Mouse (Mus musculus): Measurements from ENCODE around the gene Taar1. TPM values are rescaled to one million over a fixed set of nuclear protein-coding genes. Genes with fewer than 3 reads are reported as not detected.

Taar1 gene
- polyA plus RNA-seq, 1 experiment from 2014 or later: not detected

DNA sequence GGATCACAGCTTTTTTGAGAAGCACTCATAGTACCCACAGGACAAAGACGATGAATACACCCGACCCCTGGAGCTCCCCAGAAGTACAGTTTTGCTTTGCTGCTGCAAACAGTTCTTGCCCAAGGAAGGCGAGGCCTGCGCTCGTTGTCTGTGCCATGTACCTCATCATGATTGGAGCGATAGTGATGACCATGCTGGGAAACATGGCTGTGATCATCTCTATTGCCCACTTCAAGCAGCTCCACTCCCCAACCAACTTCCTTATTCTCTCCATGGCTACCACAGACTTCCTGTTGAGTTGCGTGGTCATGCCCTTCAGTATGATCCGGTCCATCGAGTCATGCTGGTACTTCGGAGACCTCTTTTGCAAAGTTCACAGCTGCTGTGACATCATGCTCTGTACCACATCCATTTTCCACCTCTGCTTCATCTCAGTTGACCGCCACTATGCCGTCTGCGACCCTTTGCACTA is 40.3 kb downstream of the Taar1 start, which contains the start of gene Taar4:
TSS of gene Taar4 (plus strand) at position 51 of the 472 bp plus-strand sequence.
- H3K9ac ChIP-seq (ENCODE audit: low read depth, low read length): no peak within 1 kb of the TSS
- H3K36me3 ChIP-seq (ENCODE audit: control insufficient read depth, insufficient read depth, low read length): no peaks in the 10 kb centered on the region
- no peak within 1 kb of the TSS for H3K4me3 ChIP-seq (ENCODE audit: low read length)
- 94% methylated on average over 13 of the region's 13 CpGs for WGBS
- H3K4me2 ChIP-seq (replicated peaks; ENCODE audit: low read depth, low read length): no peak within 1 kb of the TSS
- H3K27me3 ChIP-seq (ENCODE audit: control insufficient read depth, insufficient read depth, low read length): no peaks in the 10 kb centered on the region
- no peak within 1 kb of the TSS for H3K27ac ChIP-seq (ENCODE audit: low read depth, low read length)
- peaks cover 10% of the 10 kb centered on the region; the same call in 1 of the 2 replicates for H3K4me1 ChIP-seq (ENCODE audit: control insufficient read depth, insufficient read depth, low read length)
- no peaks in the 10 kb centered on the region for H3K9me3 ChIP-seq (ENCODE audit: control insufficient read depth, low read length)
- no peak for ATAC-seq (ENCODE audit: low FRiP score, low TSS enrichment)

DNA sequence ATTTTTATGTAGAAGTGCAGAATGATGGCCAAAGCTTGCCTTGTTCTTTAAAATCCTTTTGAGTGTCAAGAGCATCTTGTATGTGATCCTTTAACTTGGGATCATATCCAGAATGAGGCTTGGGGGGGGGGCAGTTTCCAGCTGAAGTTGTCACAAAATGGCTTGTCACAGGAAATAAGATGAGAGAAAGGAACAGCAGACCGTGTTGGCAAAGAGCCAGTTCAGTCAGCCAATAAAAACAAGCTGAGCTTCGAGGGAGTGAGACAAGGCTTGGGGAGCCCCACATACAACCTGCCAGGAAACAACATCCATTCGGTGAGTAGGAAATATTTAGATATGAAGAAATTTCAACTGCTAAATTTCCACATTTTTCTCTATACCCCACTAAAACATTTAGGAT is 43.3 kb downstream of the Taar1 start:
- H3K4me3 ChIP-seq (ENCODE audit: low read length): no peak overlapping the region
- no peak overlapping the region for H3K4me2 ChIP-seq (replicated peaks; ENCODE audit: low read depth, low read length)
- no peaks in the 10 kb centered on the region for H3K9me3 ChIP-seq (ENCODE audit: control insufficient read depth, low read length)
- H3K27me3 ChIP-seq (ENCODE audit: control insufficient read depth, insufficient read depth, low read length): no peaks in the 10 kb centered on the region
- no peak overlapping the region for H3K9ac ChIP-seq (ENCODE audit: low read depth, low read length)
- no peak for ATAC-seq (ENCODE audit: low FRiP score, low TSS enrichment)
- H3K4me1 ChIP-seq (ENCODE audit: control insufficient read depth, insufficient read depth, low read length): peaks cover 10% of the 10 kb centered on the region; the same call in 1 of the 2 replicates
- H3K36me3 ChIP-seq (ENCODE audit: control insufficient read depth, insufficient read depth, low read length): no peaks in the 10 kb centered on the region
- H3K27ac ChIP-seq (ENCODE audit: low read depth, low read length): no peak overlapping the region
- 34% methylated on average over 3 of the region's 3 CpGs for WGBS

DNA sequence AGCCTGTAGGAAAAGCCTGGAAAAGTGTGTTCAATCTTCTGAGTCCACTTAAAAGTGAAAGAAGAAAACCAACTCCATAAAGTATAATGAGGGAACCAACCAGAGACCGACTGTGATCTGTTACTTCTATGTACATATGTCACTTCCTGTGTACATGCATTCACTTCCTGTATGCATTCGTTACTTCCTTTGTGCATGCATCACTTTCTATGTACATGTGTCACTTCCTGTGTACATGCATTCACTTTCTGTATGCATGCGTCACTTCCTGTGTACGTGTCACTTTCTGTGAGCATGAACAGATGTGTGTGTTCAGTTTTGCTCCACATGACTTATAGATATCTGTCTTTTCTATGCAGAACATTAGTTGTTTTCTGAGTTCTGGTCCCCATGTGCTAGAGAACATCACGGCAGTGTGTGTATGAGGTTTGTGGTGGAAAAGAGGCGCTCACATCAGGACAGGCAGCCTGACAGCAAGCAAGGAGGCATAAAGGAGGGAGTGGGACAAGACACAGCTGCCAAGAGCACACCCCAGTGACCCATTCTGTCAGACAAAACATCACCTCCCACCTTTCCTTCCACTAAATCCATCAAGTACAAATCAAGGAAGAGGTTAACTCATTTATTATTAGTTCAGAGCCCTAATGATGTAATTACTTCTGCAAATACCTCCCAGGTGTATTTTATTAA is 44.9 kb downstream of the Taar1 start:
- no peaks in the 10 kb centered on the region for H3K27me3 ChIP-seq (ENCODE audit: control insufficient read depth, insufficient read depth, low read length)
- 51% methylated on average over 6 of the region's 6 CpGs for WGBS
- H3K27ac ChIP-seq (ENCODE audit: low read depth, low read length): no peak overlapping the region
- peak; percentile 80 for ATAC-seq (ENCODE audit: low FRiP score, low TSS enrichment)
- no peak overlapping the region for H3K4me2 ChIP-seq (replicated peaks; ENCODE audit: low read depth, low read length)
- no peaks in the 10 kb centered on the region for H3K9me3 ChIP-seq (ENCODE audit: control insufficient read depth, low read length)
- no peak overlapping the region for H3K9ac ChIP-seq (ENCODE audit: low read depth, low read length)
- H3K36me3 ChIP-seq (ENCODE audit: control insufficient read depth, insufficient read depth, low read length): no peaks in the 10 kb centered on the region
- H3K4me3 ChIP-seq (ENCODE audit: low read length): no peak overlapping the region
- H3K4me1 ChIP-seq (ENCODE audit: control insufficient read depth, insufficient read depth, low read length): peaks cover 4% of the 10 kb centered on the region; the same call in 1 of the 2 replicates

DNA sequence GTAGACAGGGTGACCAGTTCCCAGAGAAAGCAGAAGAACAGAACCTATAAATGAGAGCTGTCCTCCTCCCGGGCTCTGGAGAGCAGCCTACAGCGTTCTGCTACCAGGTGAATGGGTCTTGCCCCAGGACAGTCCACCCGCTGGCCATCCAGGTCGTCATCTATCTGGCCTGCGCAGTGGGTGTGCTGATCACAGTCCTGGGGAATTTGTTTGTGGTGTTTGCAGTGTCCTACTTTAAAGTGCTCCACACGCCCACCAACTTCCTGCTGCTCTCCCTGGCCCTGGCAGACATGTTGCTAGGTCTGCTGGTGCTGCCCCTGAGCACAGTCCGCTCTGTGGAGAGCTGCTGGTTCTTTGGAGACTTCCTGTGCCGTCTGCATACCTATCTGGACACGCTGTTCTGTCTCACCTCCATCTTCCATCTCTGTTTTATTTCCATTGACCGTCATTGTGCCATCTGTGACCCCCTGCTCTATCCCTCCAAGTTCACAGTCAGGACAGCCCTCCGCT is 50.6 kb downstream of the Taar1 start, which contains the start of gene Taar5:
TSS of gene Taar5 (plus strand) at position 51 of the 510 bp plus-strand sequence.
- H3K36me3 ChIP-seq (ENCODE audit: control insufficient read depth, insufficient read depth, low read length): no peaks in the 10 kb centered on the region
- no peak within 1 kb of the TSS for H3K27ac ChIP-seq (ENCODE audit: low read depth, low read length)
- H3K9ac ChIP-seq (ENCODE audit: low read depth, low read length): no peak within 1 kb of the TSS
- H3K4me3 ChIP-seq (ENCODE audit: low read length): no peak within 1 kb of the TSS
- no peaks in the 10 kb centered on the region for H3K27me3 ChIP-seq (ENCODE audit: control insufficient read depth, insufficient read depth, low read length)
- no peak for ATAC-seq (ENCODE audit: low FRiP score, low TSS enrichment)
- H3K4me1 ChIP-seq (ENCODE audit: control insufficient read depth, insufficient read depth, low read length): no peaks in the 10 kb centered on the region; the same call in 1 of the 2 replicates
- WGBS: 87% methylated on average over 11 of the region's 11 CpGs
- no peaks in the 10 kb centered on the region for H3K9me3 ChIP-seq (ENCODE audit: control insufficient read depth, low read length)
- no peak within 1 kb of the TSS for H3K4me2 ChIP-seq (replicated peaks; ENCODE audit: low read depth, low read length)

Other genes with a start within 250 kb of the Taar1 start
- 203 and 268 TPM in 2 replicates for gene Rps12, start 133.1 kb upstream of the Taar1 start, polyA plus RNA-seq (2014; fragmentation: Nextera tagmentation; extraction: Ambion mirVana)
- 13.4 and 20.0 TPM in 2 replicates for gene Slc18b1, start 123.4 kb upstream of the Taar1 start, polyA plus RNA-seq (2014; fragmentation: Nextera tagmentation; extraction: Ambion mirVana)
- not detected in 2 replicates for gene Vnn3, start 68.9 kb upstream of the Taar1 start, polyA plus RNA-seq (2014; fragmentation: Nextera tagmentation; extraction: Ambion mirVana)
- 0.74 and 0.79 TPM in 2 replicates for gene Vnn1, start 25.7 kb upstream of the Taar1 start, polyA plus RNA-seq (2014; fragmentation: Nextera tagmentation; extraction: Ambion mirVana)
- not detected in 2 replicates for gene Taar2, start 18.2 kb downstream of the Taar1 start, polyA plus RNA-seq (2014; fragmentation: Nextera tagmentation; extraction: Ambion mirVana)
- not detected in 2 replicates for gene Taar3, start 29.2 kb downstream of the Taar1 start, polyA plus RNA-seq (2014; fragmentation: Nextera tagmentation; extraction: Ambion mirVana)
- not detected in 2 replicates for gene Taar4, start 40.1 kb downstream of the Taar1 start, polyA plus RNA-seq (2014; fragmentation: Nextera tagmentation; extraction: Ambion mirVana)
- not detected in 2 replicates for gene Taar5, start 50.4 kb downstream of the Taar1 start, polyA plus RNA-seq (2014; fragmentation: Nextera tagmentation; extraction: Ambion mirVana)
- not detected in 2 replicates for gene Taar6, start 65.3 kb downstream of the Taar1 start, polyA plus RNA-seq (2014; fragmentation: Nextera tagmentation; extraction: Ambion mirVana)
- gene Taar7a, start 73.1 kb downstream of the Taar1 start, polyA plus RNA-seq (2014; fragmentation: Nextera tagmentation; extraction: Ambion mirVana): not detected in 2 replicates
- not detected in 2 replicates for gene Taar7b, start 79.6 kb downstream of the Taar1 start, polyA plus RNA-seq (2014; fragmentation: Nextera tagmentation; extraction: Ambion mirVana)
- gene Taar7d, start 106.9 kb downstream of the Taar1 start, polyA plus RNA-seq (2014; fragmentation: Nextera tagmentation; extraction: Ambion mirVana): not detected in 2 replicates
- gene Taar7e, start 117.3 kb downstream of the Taar1 start, polyA plus RNA-seq (2014; fragmentation: Nextera tagmentation; extraction: Ambion mirVana): not detected in 2 replicates
- not detected in 2 replicates for gene Taar7f, start 129.2 kb downstream of the Taar1 start, polyA plus RNA-seq (2014; fragmentation: Nextera tagmentation; extraction: Ambion mirVana)
- not detected in 2 replicates for gene Taar8a, start 156.1 kb downstream of the Taar1 start, polyA plus RNA-seq (2014; fragmentation: Nextera tagmentation; extraction: Ambion mirVana)
- gene Taar8b, start 171.9 kb downstream of the Taar1 start, polyA plus RNA-seq (2014; fragmentation: Nextera tagmentation; extraction: Ambion mirVana): not detected in 2 replicates
- not detected in 2 replicates for gene Taar8c, start 181.6 kb downstream of the Taar1 start, polyA plus RNA-seq (2014; fragmentation: Nextera tagmentation; extraction: Ambion mirVana)
- gene Taar9, start 189.2 kb downstream of the Taar1 start, polyA plus RNA-seq (2014; fragmentation: Nextera tagmentation; extraction: Ambion mirVana): not detected in 2 replicates
- 67.8 and 95.5 TPM in 2 replicates for gene Stx7, start 228.9 kb downstream of the Taar1 start, polyA plus RNA-seq (2014; fragmentation: Nextera tagmentation; extraction: Ambion mirVana)

Measured in kidney, embryonic 14.5 days (tissue).